Mouse (Mus musculus): ENCODE data around the gene Dkk1.

GRCm38 (mm10) chr19:30516771-30517170 is 32.7 kb downstream of the Dkk1 start:
- TF ChIP-seq CTCF (IDR thresholded peaks at IDR 0.05; ENCODE audit: low read depth, low read length) (no peak), POLR2A (IDR thresholded peaks at IDR 0.05; ENCODE audit: extremely low read depth, insufficient read depth, low read length) (no peak)

Data from liver, adult 2 months (tissue).